Mouse (Mus musculus) layer of hippocampus, postnatal 14 days (tissue): ENCODE measurements at regions not wholly inside any gene's neighbourhood (a gene's known extent, or its start where the extent isn't known, plus 50 kb on each side); places are given as distances from the start of the nearest gene placed in this dataset.
A peak's percentile ranks its signal among the peaks of the same experiment; 100 is the strongest.

Experiments
- DNase-seq, 2 experiments: peaks; one replicate each; pipeline ENCODE4 v3.0.0; 2021 to 2022; ENCODE audit warnings: low spot score in 2 of 2, mixed read lengths in 1 of 2

GRCm38 (mm10) chr11:92858170-92858569 lies 239.7 kb upstream of the Car10 start:
- DNase-seq, result no peak

GRCm38 (mm10) chr11:92889693-92890454 lies 208.0 kb upstream of the Car10 start:
- DNase-seq, result peak; percentile 9 to 15

- no peak for DNase-seq
Measured at GRCm38 (mm10) chr11:92899296-92899695, 198.5 kb upstream of the Car10 start.
